Mouse (Mus musculus): ENCODE data around the gene Stxbp2.

DNA sequence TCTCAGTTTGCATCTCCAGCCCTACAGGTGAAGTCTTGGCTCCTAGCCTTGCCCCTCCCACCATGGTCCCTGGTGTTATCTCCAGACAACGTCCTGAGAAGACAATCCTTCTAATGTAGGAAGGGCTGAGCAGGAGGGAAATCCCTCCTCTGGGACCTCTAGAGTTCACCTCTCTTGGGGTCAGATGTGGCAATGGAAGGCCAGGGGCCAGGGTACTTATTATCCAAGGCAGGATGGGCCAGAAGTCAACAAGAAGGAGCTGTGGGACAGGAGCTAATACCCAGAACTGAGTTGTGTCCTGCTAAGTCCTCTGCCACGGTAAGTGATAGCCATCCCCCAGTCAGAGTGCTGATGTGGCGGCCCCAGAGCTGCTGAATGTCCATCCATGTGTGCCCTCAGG is 24.8 kb downstream of the Stxbp2 start, which contains the start of gene Retn:
- TF ChIP-seq EP300 (IDR thresholded peaks at IDR 0.05; ENCODE audit: low read depth): no peak
- no peak for TF ChIP-seq CTCF (IDR thresholded peaks at IDR 0.05; ENCODE audit: low read depth)

Measured in liver, postnatal 0 days (tissue).